Mouse (Mus musculus) ovary, postnatal 36 days (tissue): Measurements from ENCODE around the gene Maz.
A peak's percentile ranks its signal among the peaks of the same experiment; 100 is the strongest.

Source experiments
- DNase-seq: peaks from one replicate; pipeline ENCODE4 v3.0.0; 2022; ENCODE audit warnings: low spot score, mixed read lengths

Maz gene

DNA sequence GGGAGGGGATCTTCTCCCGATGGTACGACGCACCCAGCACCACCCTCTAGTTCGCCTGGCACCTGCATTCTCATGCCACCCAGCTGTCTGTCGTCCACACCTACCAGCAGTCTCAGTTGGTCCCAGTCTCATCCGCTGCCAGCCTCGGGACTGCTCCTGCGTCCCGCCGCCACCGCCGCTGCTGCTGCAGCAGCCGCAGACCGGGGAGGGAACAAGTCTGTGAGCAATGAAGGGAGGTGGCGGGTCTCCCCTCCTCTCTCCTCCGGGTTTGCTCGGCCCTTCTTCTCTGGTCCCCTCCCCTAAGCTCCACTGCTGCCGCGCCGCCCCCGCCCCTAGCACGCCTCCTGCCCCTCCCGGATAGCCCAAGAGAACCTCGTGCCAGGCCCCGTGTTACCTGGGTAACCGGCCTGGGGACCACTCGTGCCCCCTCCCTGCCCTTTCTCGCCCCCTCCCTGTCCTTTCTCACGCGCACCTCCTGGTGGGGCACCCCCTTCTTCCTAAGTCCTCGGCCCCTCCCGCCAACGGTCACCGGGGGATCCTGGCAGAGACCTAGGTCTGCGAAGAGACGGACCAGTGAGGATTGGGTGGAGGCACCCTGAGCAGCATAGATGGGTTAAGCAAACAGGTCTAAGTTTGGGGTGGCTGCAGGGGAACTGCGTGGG lies 5.8 kb downstream of the Maz start, which contains the start of the genes Gm42742 and Prrt2:
Gene Gm42742, minus strand, starts transcription at position 197 of the 662 bp plus-strand sequence.
Gene Prrt2, minus strand, starts transcription at position 311 of the 662 bp plus-strand sequence.
- DNase-seq, result peak; percentile 66

GRCm38 (mm10) chr7:127020491-127020890 lies 6.3 kb downstream of the Maz start:
- no peak for DNase-seq

- DNase-seq, result no peak
Observed at GRCm38 (mm10) chr7:127020031-127020430, 6.8 kb downstream of the Maz start.

DNA sequence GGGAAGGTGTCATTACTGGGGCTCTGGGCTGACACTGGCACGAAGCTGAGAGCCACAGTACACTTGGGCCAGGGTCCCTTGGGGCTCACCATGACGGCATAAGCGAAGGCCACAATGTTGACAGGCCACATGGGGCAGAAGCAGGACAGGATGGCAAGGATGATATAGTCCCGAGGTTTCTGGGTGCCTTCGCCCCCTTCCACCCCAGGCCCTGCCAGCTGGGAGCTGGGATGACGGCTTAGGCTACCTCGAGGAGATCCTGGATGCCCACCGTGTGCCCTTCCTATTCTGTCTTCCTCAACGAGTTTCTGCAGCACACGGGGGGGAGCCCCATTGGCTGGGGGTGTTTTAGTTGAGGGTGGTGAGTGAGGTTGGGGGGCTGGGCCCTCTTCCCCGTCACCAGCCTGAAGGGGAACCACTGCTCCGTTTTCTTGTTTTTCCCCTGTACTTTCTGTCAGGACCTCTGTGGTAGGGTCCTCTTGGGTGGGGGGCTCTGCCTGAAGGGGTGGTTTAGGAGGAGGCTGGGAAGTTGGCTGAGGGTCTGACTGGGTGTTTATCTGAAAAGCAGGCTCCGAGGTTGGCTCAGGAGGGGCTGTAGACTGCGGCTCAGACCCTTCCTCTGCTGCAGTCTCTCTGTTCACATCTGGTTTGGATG lies 7.4 kb downstream of the Maz start:
- DNase-seq, result no peak

DNA sequence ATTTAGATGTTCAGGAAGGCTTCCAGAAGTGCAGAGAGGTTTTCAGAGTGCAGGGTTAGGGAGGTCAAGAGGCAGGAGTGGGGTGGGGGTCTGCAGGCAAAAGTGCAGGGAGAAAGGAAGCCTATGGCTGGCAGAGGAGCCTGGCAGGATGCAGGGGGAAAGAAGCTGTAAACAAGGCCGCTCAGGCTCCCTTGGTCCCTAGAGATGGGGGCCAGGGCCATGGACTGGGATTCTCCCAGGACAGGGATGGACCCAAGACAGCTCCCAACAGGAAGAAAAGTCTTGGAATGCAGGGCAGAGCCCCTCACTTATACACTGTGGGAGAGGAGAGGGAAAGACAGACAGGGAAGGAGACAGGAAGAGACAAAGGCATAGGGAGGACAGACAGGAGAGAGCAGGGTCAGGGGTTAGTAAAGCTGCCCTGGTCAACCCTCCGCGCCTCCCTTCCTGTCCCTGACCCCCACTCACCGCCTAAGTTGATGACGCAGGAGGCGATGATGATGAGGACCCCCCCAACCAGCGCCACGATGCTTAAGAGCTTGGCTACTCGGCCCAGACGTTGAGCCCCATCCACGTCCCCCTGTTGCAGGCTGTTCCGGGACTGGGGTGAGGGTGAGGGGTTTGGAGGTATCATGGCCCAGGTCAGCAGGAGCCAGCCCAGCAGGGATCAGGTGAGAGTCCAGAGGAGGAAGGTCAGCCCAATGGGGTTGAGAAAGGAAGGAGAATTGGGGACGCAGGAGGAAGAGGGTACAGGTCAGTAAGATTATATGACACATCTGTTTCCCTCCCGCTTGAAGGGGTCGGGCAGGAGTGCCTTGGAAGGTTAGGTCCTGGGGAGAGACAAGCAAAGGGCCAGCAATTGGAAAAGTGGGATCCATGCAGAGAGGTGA lies 8.2 kb downstream of the Maz start:
- DNase-seq, result no peak

GRCm38 (mm10) chr7:127017950-127018345 lies 8.9 kb downstream of the Maz start:
- no peak for DNase-seq

DNA sequence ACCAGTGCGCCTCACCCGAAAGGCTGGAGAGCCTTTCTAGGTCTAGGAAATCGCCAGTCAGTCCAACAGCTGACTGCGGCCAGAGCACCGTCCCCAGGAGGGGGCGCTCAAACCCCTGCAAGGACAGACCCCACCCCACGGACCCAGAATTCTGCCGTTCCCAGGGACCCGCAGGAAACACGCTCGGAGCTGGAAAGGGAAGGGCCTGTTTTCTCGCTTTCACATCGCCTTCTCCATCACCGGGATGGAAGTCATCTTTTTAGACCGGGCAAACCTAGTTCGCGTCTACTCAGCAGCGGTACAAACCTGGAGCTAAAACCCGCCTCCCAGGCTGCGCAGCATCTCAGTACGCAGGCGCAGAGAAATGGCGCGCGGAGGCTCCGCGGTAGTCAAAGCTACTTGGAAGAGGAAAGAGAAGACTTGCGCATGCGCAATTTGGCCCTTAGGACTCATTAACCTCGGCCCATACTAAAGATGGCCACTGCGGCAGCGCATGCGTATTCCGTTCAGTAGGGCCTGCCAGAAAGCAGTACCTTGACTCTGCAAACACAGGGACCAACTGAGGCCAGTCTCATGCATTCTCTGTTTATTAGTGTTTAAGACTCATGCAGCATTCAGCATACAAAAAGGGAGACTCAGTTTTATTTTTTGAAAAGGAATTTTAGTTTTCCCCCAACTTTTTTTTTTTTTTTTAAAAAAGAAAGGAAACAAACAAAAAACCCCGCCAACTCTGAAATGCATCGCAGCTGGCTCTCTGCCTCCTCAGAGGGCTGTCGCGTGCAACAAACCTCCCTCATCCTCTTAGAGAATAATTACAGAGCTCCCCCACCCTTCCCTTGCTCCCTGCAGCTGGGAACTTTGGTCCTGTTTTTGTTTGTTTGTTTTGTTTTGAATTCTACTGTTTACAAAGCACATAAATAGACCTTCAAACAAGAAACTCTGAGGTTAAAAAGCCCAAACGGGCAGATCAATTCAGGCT lies 9.6 kb downstream of the Maz start, which contains the start of gene Pagr1a:
Gene Pagr1a, minus strand, starts transcription at position 382 of the 979 bp plus-strand sequence.
- DNase-seq, result peak; percentile 94

- peak; percentile 70 for DNase-seq
Observed at GRCm38 (mm10) chr7:127016486-127016938, 10.3 kb downstream of the Maz start.

- no peak for DNase-seq
Observed at GRCm38 (mm10) chr7:127016481-127016485, 10.6 kb downstream of the Maz start, which contains the start of gene Pagr1b. Gene Pagr1b (minus strand): TSS chr7:127016484.

DNA sequence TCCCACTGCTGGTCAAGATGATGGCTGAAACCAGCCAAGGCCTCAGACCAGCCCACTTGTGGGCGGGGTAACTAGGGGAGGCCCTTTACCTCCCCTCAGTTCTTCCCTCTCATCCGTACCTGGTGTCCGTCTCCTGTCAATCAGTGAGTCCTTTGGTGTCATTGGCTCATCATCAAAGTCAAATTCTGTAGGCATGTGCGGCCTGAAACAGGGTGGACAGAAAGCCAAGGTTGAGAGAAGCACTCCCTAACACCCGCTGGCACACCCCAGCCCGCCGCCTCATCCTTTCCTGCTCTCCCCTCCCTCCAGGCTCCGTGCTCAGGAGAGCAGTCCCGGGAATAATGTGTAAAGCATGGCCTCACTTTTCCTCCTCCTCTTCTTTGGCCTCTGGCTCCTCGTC lies 10.8 kb downstream of the Maz start:
- no peak for DNase-seq

DNA sequence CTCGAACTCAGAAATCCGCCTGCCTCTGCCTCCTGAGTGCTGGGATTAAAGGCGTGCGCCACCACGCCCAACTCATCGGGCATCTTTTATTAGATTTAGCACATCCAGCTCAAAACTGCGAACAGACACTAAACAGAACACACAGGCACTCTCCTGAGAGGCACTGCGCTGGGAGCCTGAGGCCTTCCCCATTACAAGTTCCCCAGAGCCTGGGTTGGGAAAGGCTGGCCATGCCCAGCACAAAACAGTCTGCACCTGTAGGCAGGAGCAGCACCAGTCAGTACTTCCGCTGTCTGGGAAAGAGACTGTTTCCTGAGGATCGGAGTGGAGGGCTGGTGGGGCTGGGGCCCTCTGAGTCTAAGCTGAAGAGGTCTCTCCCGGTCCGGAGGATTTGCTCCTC lies 11.8 kb downstream of the Maz start:
- DNase-seq, result no peak

DNA sequence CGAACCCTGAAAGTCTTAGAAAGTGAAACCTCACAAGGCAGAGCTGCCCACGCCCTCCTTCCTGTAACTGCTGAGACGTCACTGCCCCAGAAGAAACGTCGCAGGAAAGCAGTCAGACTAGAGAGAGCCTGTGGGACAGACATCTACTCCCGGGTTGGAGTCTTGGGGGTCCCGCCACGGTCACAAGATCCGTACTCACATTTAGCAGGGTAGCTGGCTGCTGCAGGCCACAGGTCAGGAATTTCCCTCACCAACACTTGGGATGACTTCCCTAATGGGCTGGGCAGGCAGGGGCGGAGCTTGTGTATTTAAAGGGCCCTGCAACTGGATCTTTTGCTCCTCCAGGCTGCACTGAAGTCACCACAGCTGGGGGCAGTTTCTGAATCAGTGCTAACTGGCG lies 12.5 kb downstream of the Maz start, which contains the start of gene Mvp:
Gene Mvp, minus strand, starts transcription at position 302 of the 400 bp plus-strand sequence.
- peak; percentile 61 for DNase-seq

DNA sequence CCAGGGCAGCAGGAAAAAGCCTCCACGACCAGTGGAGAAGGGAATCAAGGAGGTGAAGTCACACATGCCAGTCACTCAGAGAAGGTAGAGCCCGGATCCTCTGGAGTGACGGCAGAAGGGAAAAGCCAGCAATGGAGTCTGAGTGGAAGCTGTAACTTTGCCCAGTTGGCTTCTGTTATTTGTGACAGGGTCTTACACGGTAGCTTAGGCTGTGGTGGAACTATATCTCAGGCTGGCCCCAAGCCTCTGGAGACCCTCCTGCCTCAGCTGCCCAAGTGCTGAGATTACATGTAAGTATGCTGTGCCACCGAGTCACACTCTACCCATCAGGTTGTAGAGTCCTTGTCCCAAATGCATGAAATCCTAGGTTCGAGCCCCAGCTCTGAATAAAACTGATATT lies 13.5 kb downstream of the Maz start:
- DNase-seq, result no peak

DNA sequence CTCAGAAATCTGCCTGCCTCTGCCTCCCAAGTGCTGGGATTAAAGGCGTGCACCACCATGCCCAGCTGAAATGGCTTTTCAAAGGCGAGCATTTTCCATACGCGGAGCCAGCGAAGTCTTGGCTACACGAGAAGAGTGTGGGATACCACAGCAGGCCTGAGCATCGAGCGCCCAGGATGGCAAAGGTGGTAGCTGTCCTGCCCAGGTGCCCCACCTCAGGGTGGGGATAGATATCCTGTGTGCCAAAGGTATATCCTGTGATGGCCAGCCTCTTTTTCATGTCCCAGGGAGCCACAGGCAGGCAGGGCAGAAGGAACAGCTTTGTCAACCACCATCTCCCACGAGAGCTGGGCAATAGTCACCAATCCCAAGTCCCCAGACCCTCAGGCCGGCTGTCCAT lies 14.0 kb downstream of the Maz start:
- no peak for DNase-seq

GRCm38 (mm10) chr7:127012374-127012773 lies 14.5 kb downstream of the Maz start:
- no peak for DNase-seq

DNA sequence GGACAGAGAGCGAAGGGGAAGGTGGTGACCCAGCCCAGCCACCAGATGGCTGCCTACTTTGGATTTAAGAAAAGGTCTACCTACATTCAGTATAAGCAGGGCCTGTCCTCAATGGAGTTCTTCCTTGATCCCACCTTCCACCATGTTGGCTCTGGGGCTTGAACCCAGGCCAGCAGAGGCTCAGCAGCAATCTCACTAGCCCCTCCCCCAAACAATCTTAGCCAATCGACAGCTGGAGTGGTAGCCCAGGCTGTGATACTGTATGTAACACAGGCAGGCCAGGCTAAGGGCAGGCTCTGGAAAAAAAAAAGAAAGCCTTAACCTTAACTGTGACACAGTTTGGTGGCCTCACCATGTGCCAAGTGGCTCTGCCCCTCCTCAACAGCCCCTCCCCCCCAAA lies 15.1 kb downstream of the Maz start:
- DNase-seq, result no peak

DNA sequence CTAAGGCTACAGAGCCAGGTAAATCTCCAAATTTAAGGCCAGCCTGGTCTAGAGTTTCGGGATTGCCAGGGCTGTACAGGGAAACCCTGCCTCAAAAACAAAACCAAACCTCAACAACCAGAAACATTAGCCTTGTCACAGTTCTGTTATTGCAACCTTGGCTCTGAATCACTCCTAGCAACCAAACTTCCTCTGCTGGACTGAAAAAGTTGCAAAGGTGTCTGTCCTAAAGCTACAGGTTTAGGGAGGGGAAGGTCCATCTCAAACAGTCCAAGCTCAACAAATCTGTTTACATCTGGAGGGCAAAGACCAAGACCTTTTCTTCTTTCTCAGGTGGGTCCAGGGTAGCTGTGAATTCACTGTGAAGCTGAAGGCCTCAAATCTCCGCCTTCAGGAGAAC lies 15.8 kb downstream of the Maz start:
- DNase-seq, result no peak

DNA sequence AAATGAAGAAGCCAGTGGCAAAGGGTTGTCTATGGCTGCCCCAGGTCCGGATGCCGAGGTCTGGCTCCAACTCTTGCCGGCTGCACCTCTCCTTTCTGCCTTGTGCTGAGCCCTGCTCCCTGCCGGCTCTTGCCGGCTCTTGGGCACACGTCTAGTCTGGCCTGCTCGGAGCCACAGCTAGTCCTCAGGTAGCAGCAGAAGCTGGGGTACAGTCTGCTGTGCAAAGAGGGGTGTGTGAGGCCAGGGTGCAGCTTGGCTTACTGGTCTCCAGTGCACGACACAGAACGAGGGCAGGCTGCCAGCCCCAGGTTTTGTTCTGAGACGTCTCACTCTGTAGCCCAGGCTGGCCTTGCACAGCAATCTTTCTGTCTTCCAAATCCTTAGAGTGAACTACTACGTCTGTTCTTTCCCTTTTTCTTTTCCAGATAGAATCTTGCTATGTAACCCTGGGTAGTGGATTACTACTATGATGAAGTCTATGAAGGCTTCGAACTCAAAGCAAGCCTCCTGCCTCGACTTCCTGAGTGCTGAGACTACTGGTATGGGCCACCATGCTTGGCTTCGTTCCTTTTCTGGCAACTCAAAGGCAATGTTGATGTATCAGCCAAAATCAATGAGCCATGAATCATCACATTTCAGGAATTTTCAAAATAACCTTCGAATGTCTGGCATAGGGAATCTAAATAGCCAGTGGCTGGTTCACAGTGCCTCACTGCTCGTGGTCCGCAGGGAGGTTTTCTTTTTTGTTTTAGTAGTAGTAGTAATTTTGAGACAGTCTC lies 17.3 kb downstream of the Maz start:
- DNase-seq, result no peak

DNA sequence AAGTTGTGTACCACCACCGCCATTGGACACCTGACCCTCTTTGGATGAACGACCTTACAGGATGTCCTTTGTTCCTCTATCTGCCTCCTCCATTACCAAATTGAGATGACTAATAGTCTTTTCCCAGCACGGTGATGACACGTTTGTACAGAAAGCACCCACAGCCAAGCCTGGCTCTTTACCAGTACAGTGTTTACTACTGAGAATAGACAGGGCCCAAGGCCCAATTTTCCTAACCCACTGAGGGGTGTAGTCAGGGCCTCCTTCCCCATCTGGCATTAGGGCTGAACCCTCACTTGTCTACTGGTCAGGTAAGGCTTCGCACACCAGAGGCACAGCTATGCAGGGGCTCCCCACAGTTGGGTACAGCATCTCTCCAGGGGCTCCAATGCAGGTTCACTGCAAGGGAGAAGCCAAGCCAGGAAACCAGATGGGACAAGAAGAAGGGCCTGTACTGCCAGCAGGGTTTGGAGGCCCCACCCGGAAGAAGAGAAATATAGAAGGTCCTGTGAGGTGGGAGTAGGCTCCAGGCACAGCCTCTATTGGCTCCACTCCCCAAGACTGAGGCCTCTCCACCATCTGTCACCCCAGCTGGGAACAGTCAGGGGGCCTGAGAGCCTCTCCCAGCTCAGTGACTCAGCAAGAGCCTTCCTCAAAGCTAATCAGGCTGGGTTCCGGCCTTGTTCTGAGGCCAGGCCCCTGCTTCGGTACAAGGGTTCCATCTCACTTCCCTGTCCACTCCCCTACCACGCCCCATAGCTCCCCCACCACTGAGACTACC lies 18.4 kb downstream of the Maz start:
- DNase-seq, result no peak

DNA sequence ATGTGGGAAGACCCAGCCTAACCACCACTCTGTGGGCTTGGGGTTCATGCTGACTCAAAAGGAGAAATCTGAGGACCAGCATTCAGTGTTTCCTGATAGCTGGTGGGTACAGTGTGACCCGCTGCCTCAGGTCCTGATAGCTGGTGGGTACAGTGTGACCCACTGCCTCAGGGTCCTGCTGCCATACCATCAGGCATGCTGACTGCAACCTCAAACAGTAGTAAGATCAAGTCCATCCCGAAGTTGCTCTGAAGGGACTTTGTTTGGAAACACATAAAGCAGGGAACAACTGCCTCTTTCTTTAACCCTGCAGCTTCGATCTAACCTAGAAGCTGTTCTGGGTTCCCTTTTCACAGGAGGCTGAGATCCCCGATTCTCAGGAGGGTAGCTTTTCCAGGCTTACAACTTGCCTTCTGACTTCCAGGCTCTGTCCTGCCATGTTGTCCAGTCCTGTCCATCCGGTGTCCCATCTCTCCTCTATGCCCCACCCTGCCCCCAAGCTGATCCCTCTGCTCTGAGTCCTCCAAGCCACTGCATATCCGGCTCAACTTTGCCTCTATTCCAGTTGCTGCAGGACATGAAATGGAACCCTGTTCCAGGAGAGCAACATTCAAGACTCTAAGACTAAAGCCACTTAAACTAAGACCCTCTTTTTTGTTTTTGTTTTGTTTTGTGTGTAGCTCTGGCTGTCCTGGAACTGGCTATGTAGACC lies 19.4 kb downstream of the Maz start:
- DNase-seq, result no peak
